Mouse (Mus musculus) layer of hippocampus, adult 8-10 months (tissue): ENCODE data around the gene Sept1. TPM values are rescaled to one million over a fixed set of nuclear protein-coding genes. Genes with fewer than 3 reads are reported as not detected.
A peak's percentile ranks its signal among the peaks of the same experiment; 100 is the strongest.
"Not testable (repeated sequence)": the region's sequence is repeated elsewhere in the genome, so short reads cannot be mapped to it uniquely, and the experiment has no call there.

Experiments used
- DNase-seq, 2 experiments: peaks; one replicate each; pipeline ENCODE4 v3.0.0; 2022; ENCODE audit warnings: low spot score in 2 of 2
- total RNA-seq, 4 experiments: library from RNA; stranded (reverse); gene quantifications; 2 replicates each; pipeline ENCODE4 v1.2.4; 2022

The Sept1 gene
- total RNA-seq, 4 experiments from 2014 or later: 2.4 to 7.9 (median 7.0) TPM

DNA sequence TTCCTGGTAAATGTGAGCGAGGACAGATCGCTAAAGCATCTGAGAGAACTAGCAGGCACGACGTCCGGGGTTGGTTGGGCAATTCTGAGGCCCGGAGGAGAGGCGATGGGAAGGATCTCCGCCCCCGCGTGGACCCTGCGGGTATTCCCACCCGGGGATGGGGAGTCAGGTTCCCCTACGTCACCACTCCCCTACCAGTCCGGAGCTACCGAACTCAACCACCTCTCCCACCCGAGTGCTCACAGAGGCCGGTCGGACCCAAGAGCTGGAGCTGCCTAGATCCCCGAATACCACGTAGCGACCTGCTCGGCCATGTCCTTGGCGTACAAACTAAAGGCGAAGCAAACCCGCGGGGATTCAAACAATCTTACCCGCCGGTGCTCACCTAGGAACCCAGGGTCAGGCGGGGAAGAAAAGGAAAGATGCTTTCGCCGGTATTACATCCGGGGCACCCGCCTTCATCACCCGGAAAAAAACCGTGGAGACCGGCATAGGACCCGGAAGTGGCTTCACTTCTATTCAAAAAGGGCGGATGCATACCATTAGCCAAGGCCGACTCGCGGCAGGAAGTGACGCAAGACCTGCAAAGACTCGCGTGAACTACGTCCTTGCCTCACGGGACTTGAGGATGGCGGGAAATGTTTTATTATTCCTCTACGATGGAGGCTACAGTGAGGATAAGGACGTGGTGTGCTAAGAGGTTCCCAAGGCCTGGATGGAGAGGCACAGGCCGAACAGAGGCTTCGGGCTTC is 37.2 kb downstream of the Sept1 start, which contains the start of gene Cd2bp2:
Cd2bp2 (minus strand) TSS at position 507 of the 752 bp plus-strand sequence.
- DNase-seq: peak; percentile 97 to 98

- no peak for DNase-seq
Measured at GRCm38 (mm10) chr7:127194633-127195029, 38.3 kb downstream of the Sept1 start.

DNA sequence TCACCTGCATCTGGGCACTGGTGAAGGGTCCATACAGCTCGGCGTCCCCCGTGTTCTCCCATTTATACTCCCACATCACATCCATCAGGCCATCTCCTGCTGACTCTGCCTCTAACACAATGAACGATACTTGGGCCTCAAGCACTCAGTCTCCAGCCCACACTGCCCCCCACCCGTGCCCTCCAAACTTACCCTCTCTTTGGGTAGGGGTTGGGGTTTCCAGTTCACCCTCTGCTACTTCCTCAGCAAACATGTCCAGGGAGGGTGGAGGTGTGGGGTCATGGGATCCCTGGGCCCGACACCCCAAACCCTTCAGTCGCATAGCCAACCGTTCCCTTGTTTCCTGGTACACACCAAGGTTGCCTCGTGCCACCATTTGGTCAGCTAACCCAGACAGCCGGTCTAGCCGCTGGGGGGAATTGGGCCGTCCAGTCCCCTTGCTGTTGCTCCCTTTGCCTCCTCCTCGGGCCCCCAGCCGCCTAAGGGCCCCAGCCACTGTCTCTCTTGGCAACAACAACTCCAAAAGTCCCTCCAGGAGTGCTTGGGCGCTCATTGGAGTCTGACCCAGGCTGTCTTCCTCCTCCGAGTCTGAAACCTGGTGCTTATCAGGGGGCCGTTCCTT is 38.8 kb downstream of the Sept1 start:
- no peak for DNase-seq

DNA sequence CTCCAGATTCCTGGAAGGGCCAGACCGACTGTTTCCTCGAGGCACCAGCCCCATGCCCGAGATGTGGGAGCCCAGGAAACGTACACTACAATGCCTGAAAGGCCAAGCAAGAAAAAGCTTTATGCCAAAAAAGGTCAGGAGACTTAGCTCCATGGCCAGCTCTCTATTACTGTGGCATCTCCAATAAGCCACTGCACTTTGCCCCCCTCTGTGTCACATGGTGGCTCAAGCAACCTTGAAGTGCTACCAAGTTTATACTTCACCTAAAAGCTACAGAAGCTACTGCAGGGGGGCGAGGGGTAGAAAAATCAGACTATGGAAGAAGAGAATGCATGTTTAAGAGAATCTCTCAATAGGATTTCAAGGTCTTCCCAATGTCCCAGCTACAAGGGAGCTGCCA is 39.9 kb downstream of the Sept1 start:
- DNase-seq: no peak

DNA sequence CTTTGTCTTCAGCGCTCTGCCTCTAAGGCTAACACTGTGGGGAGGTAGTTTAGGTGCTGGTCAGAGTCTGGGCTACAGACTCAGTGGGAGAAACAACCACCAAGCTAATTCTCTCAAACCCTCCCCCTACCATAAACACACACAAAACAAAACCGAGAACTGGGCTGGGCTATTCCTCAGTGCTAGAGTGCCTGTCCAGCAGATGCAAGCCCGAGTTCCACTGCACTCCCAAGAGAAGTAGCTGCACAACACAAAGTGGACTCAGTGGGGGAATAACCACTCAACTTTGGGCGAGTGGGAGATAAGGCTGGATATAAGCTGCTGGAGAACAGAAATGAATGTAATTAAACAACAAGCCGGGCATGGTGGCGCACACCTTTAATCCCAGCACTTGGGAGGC is 42.3 kb downstream of the Sept1 start:
- no peak for DNase-seq

DNA sequence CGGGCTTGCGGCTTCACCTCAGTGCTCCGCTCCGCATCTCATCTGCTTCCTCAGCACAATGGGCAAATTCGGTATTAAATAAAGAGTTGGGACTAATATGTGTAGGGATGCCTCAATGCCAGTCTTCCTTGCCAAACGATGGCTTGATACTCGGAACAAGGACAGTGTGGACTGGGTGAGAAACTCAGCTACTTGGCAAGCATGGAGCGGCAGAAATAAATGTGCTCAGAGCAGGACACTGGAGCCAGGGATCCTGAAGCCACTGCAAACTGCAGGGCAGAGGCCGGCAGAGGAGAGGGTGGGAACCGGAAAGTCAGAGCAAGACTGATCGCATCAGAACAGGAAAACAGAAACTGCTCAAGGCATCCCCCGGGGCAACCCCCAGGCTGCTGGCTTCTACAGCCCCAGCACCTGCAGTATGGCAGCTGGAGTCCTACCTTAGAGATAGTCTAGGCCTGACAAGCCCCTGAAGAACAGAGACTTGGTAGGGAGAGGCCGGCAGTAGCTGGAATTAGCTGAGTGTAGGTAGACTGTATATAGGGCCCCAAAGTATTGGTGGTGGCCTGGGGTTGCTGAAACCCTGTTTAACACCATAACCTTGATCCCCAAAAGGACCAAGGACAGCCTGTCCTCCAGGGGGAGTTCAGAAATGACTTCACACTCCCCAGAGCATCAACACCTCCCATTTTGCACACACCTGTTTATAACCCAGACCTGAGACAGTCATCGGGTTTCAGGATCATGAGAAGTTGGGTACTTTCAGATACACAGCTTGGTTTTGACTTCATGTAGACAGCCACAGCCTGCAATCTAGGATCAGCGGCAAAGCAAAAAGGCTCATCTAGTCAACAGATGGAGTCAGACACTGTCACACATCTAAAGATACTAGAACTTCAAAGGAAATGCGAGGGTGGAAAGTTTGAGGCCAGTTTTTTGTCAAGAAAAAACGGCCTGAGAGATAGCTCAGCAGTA is 44.3 kb downstream of the Sept1 start:
- no peak for DNase-seq

- DNase-seq: no peak
Measured at GRCm38 (mm10) chr7:127187351-127187750, 45.6 kb downstream of the Sept1 start.

DNA sequence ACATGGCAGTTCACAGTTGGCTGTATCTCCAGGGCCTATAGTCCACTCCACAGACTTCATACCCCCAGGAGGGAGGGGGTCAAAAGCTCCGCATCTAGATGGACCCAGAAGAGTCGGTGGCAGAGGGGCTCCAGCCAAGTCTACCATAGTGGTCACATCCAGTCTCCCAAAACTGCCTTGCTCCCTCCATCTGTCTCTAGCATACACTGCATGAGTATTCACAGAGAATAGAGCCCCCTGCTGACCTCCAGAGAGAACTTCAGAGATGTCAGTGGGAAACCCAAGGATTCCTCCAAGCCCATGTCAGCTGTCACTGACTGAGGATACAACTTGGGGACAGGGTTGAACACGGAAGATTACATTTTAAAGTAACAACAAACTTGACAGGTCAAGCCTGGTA is 47.3 kb downstream of the Sept1 start:
- no peak for DNase-seq

DNA sequence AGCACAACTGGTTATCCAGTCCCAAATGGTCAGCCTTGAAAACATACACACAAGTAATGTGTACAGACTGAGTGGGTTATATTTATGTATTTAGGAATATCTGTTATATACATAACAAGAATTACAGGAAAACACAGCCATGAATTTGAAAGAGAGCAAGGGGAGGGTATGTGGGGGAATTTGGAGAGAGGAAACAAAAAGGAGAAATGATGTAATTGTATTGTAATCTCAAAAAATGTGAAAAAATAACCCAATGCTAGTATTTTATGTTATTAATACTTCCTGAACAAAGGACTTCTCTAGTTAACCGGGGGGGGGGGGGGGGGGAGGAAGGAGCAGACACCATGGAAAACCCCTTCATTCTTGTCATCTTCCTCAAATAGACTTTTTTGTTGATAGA is 48.2 kb downstream of the Sept1 start:
- no peak for DNase-seq

- DNase-seq: no peak
Measured at GRCm38 (mm10) chr7:127183828-127184227, 49.1 kb downstream of the Sept1 start.

DNA sequence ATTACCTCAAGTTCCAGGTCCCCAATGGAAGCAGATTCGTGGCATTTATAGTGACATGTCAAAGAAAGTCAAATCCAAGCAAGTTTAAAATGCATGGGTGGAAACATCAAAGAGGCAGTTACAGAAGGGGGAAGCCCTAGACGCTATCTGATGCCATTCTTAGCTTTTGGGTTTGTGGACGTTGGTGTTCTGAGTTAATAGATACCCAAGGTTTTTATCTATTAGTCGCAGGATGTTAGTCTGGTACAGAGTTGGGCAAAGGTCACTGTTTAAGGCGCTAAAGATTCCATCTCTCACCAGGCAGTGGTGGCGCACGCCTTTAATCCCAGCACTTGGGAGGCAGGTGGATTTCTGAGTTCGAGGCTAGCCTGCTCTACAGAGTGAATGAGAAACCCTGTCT is 49.6 kb downstream of the Sept1 start:
- no peak for DNase-seq

DNA sequence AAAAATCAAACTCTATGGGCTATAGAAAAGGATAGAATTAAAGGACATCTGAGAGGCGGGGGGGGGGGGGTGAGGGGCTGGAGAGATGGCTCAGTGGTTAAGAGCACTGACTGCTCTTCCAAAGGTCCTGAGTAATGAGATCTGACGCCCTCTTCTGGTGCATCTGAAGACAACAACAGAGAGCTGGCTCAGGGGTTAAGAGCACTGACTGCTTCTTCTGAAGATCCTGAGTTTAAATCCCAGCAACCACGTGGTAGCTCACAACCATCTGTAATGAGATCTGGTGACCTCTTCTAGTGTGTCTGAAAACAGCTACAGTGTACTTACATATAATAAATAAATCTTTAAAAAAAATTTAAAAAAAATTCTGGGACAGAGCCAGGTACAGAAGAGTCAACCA is 51.2 kb downstream of the Sept1 start:
- not testable (repeated sequence) for DNase-seq

DNA sequence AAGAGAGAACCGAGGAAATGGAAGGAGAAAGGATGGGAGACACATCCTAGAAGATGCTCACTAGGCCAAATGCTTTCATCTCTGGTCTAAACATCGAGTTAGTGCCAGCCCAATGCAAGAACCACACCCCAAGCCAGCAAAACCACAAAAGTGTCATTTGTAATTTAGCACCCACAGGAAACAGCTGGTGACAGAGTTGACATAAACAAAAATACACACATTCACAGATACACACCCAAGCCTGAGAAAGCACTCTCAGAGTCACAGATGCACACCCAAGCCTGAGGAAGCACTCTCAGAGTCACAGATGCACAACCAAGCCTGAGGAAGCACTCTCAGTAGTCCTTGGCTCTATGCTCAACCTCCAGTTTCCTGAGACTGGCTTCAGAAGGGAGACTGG is 52.1 kb downstream of the Sept1 start:
- DNase-seq: no peak

DNA sequence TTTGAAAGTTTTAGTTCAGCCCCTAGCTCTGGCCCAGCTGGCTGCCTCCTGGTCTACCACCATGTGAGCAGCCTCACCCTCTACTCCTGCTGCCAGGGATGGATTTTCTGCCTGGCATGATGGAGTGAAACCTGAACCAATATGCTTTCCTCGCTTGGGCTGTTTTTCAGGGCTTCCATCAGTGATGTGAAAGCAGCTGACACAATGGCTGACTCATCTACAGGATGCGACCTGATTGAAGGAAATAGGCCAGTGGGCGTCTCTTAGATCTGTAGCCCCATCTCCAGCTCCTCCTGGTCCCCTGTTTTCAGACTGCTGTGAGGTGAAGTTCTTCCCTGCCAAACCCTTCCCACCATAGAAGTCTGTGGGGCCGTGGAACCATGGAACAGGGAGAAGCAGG is 56.0 kb downstream of the Sept1 start:
- DNase-seq: no peak

- DNase-seq: no peak
Measured at GRCm38 (mm10) chr7:127166501-127166900, 66.4 kb downstream of the Sept1 start.

- DNase-seq: no peak
Measured at GRCm38 (mm10) chr7:127165607-127166493, 67.1 kb downstream of the Sept1 start.

Other genes with a start within 250 kb of the Sept1 start
- 10 to 100 TPM; 10.5 to 17.2 (median 14.1) TPM for gene Mvp, start 218.5 kb downstream of the Sept1 start, total RNA-seq
- gene Pagr1b, start 216.6 kb downstream of the Sept1 start, total RNA-seq: not detected
- 10 to 100 TPM; 18.9 to 59.7 (median 27.8) TPM for gene Pagr1a, start 215.8 kb downstream of the Sept1 start, total RNA-seq
- 10 to 100 TPM; 20.5 to 63.0 (median 52.5) TPM for gene Gm42742, start 212.0 kb downstream of the Sept1 start, total RNA-seq
- 100 to 1,000 TPM; 208 to 223 (median 215) TPM for gene Prrt2, start 211.9 kb downstream of the Sept1 start, total RNA-seq
- 100 to 1,000 TPM; 204 to 209 (median 206) TPM for gene Maz, start 206.1 kb downstream of the Sept1 start, total RNA-seq
- 1 to 10 TPM; 2.5 to 9.4 (median 3.8) TPM for gene Kif22, start 190.7 kb downstream of the Sept1 start, total RNA-seq
- gene Zg16, start 145.8 kb downstream of the Sept1 start, total RNA-seq: not detected
- gene AI467606, start 141.8 kb downstream of the Sept1 start, total RNA-seq: 1 to 10 TPM; 1.2 to 3.7 (median 2.3) TPM
- gene Qprt, start 110.9 kb downstream of the Sept1 start, total RNA-seq: 1 to 10 TPM in 1 of 4 experiments, under 1 TPM in 3; 0.22 to 1.1 (median 0.53) TPM
- gene Spn, start 95.3 kb downstream of the Sept1 start, total RNA-seq: under 1 TPM; 0.29 to 0.68 (median 0.46) TPM
- gene Cd2bp2, start 37.1 kb downstream of the Sept1 start, total RNA-seq: 10 to 100 TPM; 87.4 to 94.4 (median 90.0) TPM
- gene Tbc1d10b, start 24.7 kb downstream of the Sept1 start, total RNA-seq: 100 to 1,000 TPM in 2 of 4 experiments, 10 to 100 TPM in 2; 97.9 to 106 (median 101) TPM
- 1 to 10 TPM; 2.8 to 5.1 (median 3.6) TPM for gene Mylpf, start 24.2 kb downstream of the Sept1 start, total RNA-seq
- gene Zfp553, start 69 bp downstream of the Sept1 start, total RNA-seq: 10 to 100 TPM; 20.6 to 21.4 (median 20.9) TPM
- gene Zfp771, start 11.1 kb upstream of the Sept1 start, total RNA-seq: 10 to 100 TPM; 51.6 to 62.9 (median 58.3) TPM
- gene Dctpp1, start 27.6 kb upstream of the Sept1 start, total RNA-seq: 10 to 100 TPM; 16.8 to 21.7 (median 19.5) TPM
- gene Sephs2, start 40.9 kb upstream of the Sept1 start, total RNA-seq: 10 to 100 TPM; 36.9 to 43.1 (median 40.0) TPM
- under 1 TPM; 0.36 to 0.73 (median 0.53) TPM for gene Itgal, start 63.1 kb upstream of the Sept1 start, total RNA-seq
- 10 to 100 TPM; 12.3 to 15.1 (median 13.0) TPM for gene Zfp768, start 112.5 kb upstream of the Sept1 start, total RNA-seq
- 1 to 10 TPM; 7.3 to 9.2 (median 8.1) TPM for gene Zfp747, start 142.9 kb upstream of the Sept1 start, total RNA-seq
- gene 9130019O22Rik, start 154.0 kb upstream of the Sept1 start, total RNA-seq: 1 to 10 TPM; 4.0 to 4.6 (median 4.3) TPM
- 1 to 10 TPM; 6.7 to 8.0 (median 7.2) TPM for gene E430018J23Rik, start 160.5 kb upstream of the Sept1 start, total RNA-seq
- gene Zfp764, start 173.7 kb upstream of the Sept1 start, total RNA-seq: 1 to 10 TPM; 3.5 to 5.8 (median 5.0) TPM
- gene Zfp688, start 188.9 kb upstream of the Sept1 start, total RNA-seq: 10 to 100 TPM; 11.8 to 16.7 (median 14.6) TPM
- gene Zfp689, start 216.0 kb upstream of the Sept1 start, total RNA-seq: 1 to 10 TPM; 4.5 to 7.3 (median 5.5) TPM
- 10 to 100 TPM; 30.0 to 35.5 (median 34.0) TPM for gene Prr14, start 226.5 kb upstream of the Sept1 start, total RNA-seq
- 10 to 100 TPM; 56.2 to 72.2 (median 65.5) TPM for gene Fbrs, start 246.1 kb upstream of the Sept1 start, total RNA-seq